9 mouse cellular contexts compared by ENCODE assay signal in genomic region chr7:16056459-16057135, GRCm38 (mm10). TPM values are rescaled to one million over a fixed set of nuclear protein-coding genes. Genes with fewer than 3 reads are reported as not detected.
DNase-seq lines count a peak whose midpoint lies in the region; ATAC-seq lines count a peak whose summit lies in the region.
"Had no signal": no experiment of that assay in that cellular context is flagged by ENCODE, and none has a peak within 500 bp of the region (broad histone marks: within the 10 kb centered on the region; RNA-seq: fewer than 3 reads in every experiment).

No protein-coding gene starts in this region.

- H3K4me2 ChIP-seq in hindbrain, embryonic 11.5 days (replicated peaks; ENCODE audit: low read depth, low read length) = no peak overlapping the region
- H3K4me2 ChIP-seq in hindbrain, embryonic 16.5 days (ENCODE audit: low read length) = no peak overlapping the region

- H3K9me3 ChIP-seq in hindbrain, embryonic 11.5 days (ENCODE audit: control insufficient read depth, low read length) = no peaks in the 10 kb centered on the region
- peaks cover 5% of the 10 kb centered on the region for H3K9me3 ChIP-seq in hindbrain, embryonic 16.5 days (ENCODE audit: control insufficient read depth, low read length)

- 34% methylated on average over 5 of the region's 5 CpGs for WGBS in hindbrain, embryonic 11.5 days
- 33% methylated on average over 5 of the region's 5 CpGs for WGBS in hindbrain, embryonic 16.5 days

- ATAC-seq in hindbrain, embryonic 11.5 days (ENCODE audit: low FRiP score) = no peak
- no peak for ATAC-seq in hindbrain, embryonic 16.5 days

- no peak overlapping the region for H3K9ac ChIP-seq in hindbrain, embryonic 11.5 days (ENCODE audit: low read depth, low read length)
- H3K9ac ChIP-seq in hindbrain, embryonic 16.5 days (ENCODE audit: low read depth, low read length) = no peak overlapping the region

- H3K27me3 ChIP-seq in hindbrain, embryonic 11.5 days (ENCODE audit: control insufficient read depth, insufficient read depth, low read length) = peaks cover 2% of the 10 kb centered on the region
- H3K27me3 ChIP-seq in hindbrain, embryonic 16.5 days (replicated peaks; ENCODE audit: control insufficient read depth, insufficient read depth, low read length) = peaks cover 7% of the 10 kb centered on the region; the same call in 1 of the 2 replicates

- peak; percentile 31 for DNase-seq in hindbrain, embryonic 11.5 days (ENCODE audit: low spot score)
- DNase-seq in A20 (ENCODE audit: low read depth, low spot score) = peak; percentile 91
- peak; percentile 65 for DNase-seq in MN1 (ENCODE audit: low spot score)
- peak; percentile 24 for DNase-seq in forelimb bud, embryonic 11.5 days (ENCODE audit: low read depth, low spot score)
- DNase-seq in right cerebral cortex, adult 2 months (ENCODE audit: low spot score in 2 of 2) = peak; percentile 58 to 67
- DNase-seq in ovary, adult 18-20 months (ENCODE audit: low spot score) = no peak
- DNase-seq in Muller cell, postnatal 12 days (ENCODE audit: inconsistent ontology term) = no peak

- no peak overlapping the region for H3K4me3 ChIP-seq in hindbrain, embryonic 11.5 days (ENCODE audit: low read depth, low read length)
- no peak overlapping the region for H3K4me3 ChIP-seq in hindbrain, embryonic 16.5 days (ENCODE audit: low read length)

- no peak overlapping the region for H3K27ac ChIP-seq in hindbrain, embryonic 11.5 days (ENCODE audit: low read depth, low read length)
- no peak overlapping the region for H3K27ac ChIP-seq in hindbrain, embryonic 16.5 days (ENCODE audit: low read depth, low read length)

- H3K4me1 ChIP-seq in hindbrain, embryonic 11.5 days (replicated peaks; ENCODE audit: control insufficient read depth, insufficient read depth, low read length) = no peaks in the 10 kb centered on the region
- peaks cover 4% of the 10 kb centered on the region for H3K4me1 ChIP-seq in hindbrain, embryonic 16.5 days (ENCODE audit: control insufficient read depth, insufficient read depth, low read depth, low read length)

- H3K36me3 ChIP-seq in hindbrain, embryonic 11.5 days (ENCODE audit: control insufficient read depth, insufficient read depth, low read length) = no peaks in the 10 kb centered on the region
- no peaks in the 10 kb centered on the region for H3K36me3 ChIP-seq in hindbrain, embryonic 16.5 days (ENCODE audit: control insufficient read depth, insufficient read depth, low read length)

RNA-seq across cellular contexts. Expression of gene Zfp541, which starts 5.0 kb away (rescaled TPM):
- not detected in 2 replicates for polyA plus RNA-seq in hindbrain, embryonic 11.5 days (2014; fragmentation: Nextera tagmentation; extraction: Ambion mirVana)
- 0.09 and 0.16 TPM in 2 replicates for polyA plus RNA-seq in hindbrain, embryonic 16.5 days (2015; fragmentation: Nextera tagmentation; extraction: Ambion mirVana)
- polyA plus RNA-seq: large intestine, adult 2 months had no signal

RNA-seq across cellular contexts. Expression of gene Bicra, which starts 8.9 kb away (rescaled TPM):
- polyA plus RNA-seq in hindbrain, embryonic 11.5 days (2014; fragmentation: Nextera tagmentation; extraction: Ambion mirVana) = 6.6 and 9.2 TPM in 2 replicates
- 5.0 and 6.9 TPM in 2 replicates for polyA plus RNA-seq in hindbrain, embryonic 16.5 days (2015; fragmentation: Nextera tagmentation; extraction: Ambion mirVana)

RNA-seq across cellular contexts. Expression of gene Napa, which starts 41.7 kb away (rescaled TPM):
- 176 and 177 TPM in 2 replicates for polyA plus RNA-seq in hindbrain, embryonic 11.5 days (2014; fragmentation: Nextera tagmentation; extraction: Ambion mirVana)
- 236 and 255 TPM in 2 replicates for polyA plus RNA-seq in hindbrain, embryonic 16.5 days (2015; fragmentation: Nextera tagmentation; extraction: Ambion mirVana)

Comparison
In these comparisons a context has a peak if more than half of its experiments do, and no peak if none do; other contexts are left out.
1. DNase-seq: peak in hindbrain, embryonic 11.5 days (single experiment), A20 (single experiment), MN1 (single experiment), forelimb bud, embryonic 11.5 days (single experiment) and right cerebral cortex, adult 2 months (2 of 2); none in ovary, adult 18-20 months (single experiment) and Muller cell, postnatal 12 days (single experiment).